Mouse (Mus musculus) embryonic facial prominence, embryonic 12.5 days (tissue): ENCODE results near the gene Morn4. TPM values are rescaled to one million over a fixed set of nuclear protein-coding genes. Genes with fewer than 3 reads are reported as not detected.

ENCODE experiments used
- ATAC-seq: fragments of 200-750 bp; cut with Nextera tagmentation; 2 replicates; pipeline ENCODE4 v1.8.0; 2017; ENCODE audit not compliant: insufficient number of reproducible peaks, insufficient read depth, low FRiP score, low TSS enrichment
- H3K27ac ChIP-seq: fragments of 300-500 bp; sonication (generic); 2 replicates; pipeline ENCODE4 v1.5.1; 2016; ENCODE audit warnings: mild to moderate bottlenecking
- H3K27me3 ChIP-seq: fragments of 300-500 bp; sonication (generic); 2 replicates; pipeline ENCODE4 v1.6.1; 2016; ENCODE audit warnings: mild to moderate bottlenecking, moderate library complexity
- H3K36me3 ChIP-seq: fragments of 300-500 bp; sonication (generic); 2 replicates; pipeline ENCODE4 v1.6.1; 2016; ENCODE audit warnings: mild to moderate bottlenecking
- H3K4me1 ChIP-seq: fragments of 300-500 bp; sonication (generic); 2 replicates; pipeline ENCODE4 v1.6.1; 2016
- H3K4me2 ChIP-seq: fragments of 300-500 bp; sonication (generic); replicated peaks from 2 replicates; pipeline ENCODE4 v1.6.1; 2016; ENCODE audit warnings: mild to moderate bottlenecking, moderate library complexity
- H3K4me3 ChIP-seq: fragments of 300-500 bp; sonication (generic); 2 replicates; pipeline ENCODE4 v1.5.1; 2016; ENCODE audit warnings: mild to moderate bottlenecking
- H3K9ac ChIP-seq: fragments of 300-500 bp; sonication (generic); 2 replicates; pipeline ENCODE4 v1.6.1; 2016; ENCODE audit warnings: mild to moderate bottlenecking, moderate library complexity
- H3K9me3 ChIP-seq: fragments of 300-500 bp; sonication (generic); 2 replicates; pipeline ENCODE4 v1.6.1; 2016; ENCODE audit warnings: mild to moderate bottlenecking, moderate library complexity
- WGBS: fragments of 180-500 bp; shearing (Covaris S2); methylation state at CpG from one replicate; pipeline ENCODE4 v1.1.7; 2016; 5-methylcytosine and 5-hydroxymethylcytosine counted together
- polyA plus RNA-seq: library from polyadenylated mRNA; unstranded; fragments of >200 nt; fragmentation: Nextera tagmentation; extraction: Ambion mirVana; gene quantifications from 2 replicates; pipeline ENCODE4 v1.2.1, GENCODE M21; 2016

Gene Morn4
- polyA plus RNA-seq, 1 experiment from 2014 or later: 42.8 TPM

GRCm38 (mm10) chr19:42058426-42058825, 27.7 kb downstream of the Morn4 start:
- H3K4me1 ChIP-seq: no peaks in the 10 kb centered on the region
- WGBS: 75% methylated on average over 7 of the region's 7 CpGs
- H3K27me3 ChIP-seq: no peaks in the 10 kb centered on the region
- H3K36me3 ChIP-seq: no peaks in the 10 kb centered on the region
- H3K27ac ChIP-seq: no peak overlapping the region
- H3K9ac ChIP-seq: no peak overlapping the region
- H3K9me3 ChIP-seq: no peaks in the 10 kb centered on the region
- no peak overlapping the region for H3K4me2 ChIP-seq
- ATAC-seq: no peak
- no peak overlapping the region for H3K4me3 ChIP-seq

- Histone ChIP-seq H3K4me1 (no peaks in the 10 kb centered on the region), H3K4me3 (no peak overlapping the region), H3K36me3 (no peaks in the 10 kb centered on the region), H3K9ac (no peak overlapping the region), H3K27me3 (no peaks in the 10 kb centered on the region), H3K9me3 (no peaks in the 10 kb centered on the region), H3K27ac (no peak overlapping the region), H3K4me2 (no peak overlapping the region)
- ATAC-seq: no peak
- 84% methylated on average over 6 of the region's 6 CpGs for WGBS
Measured at GRCm38 (mm10) chr19:42056719-42057409, 29.3 kb downstream of the Morn4 start.

GRCm38 (mm10) chr19:42055881-42056280, 30.3 kb downstream of the Morn4 start:
- no peak overlapping the region for H3K9ac ChIP-seq
- H3K27me3 ChIP-seq: no peaks in the 10 kb centered on the region
- H3K4me1 ChIP-seq: no peaks in the 10 kb centered on the region
- no peak overlapping the region for H3K4me3 ChIP-seq
- no peak overlapping the region for H3K27ac ChIP-seq
- H3K9me3 ChIP-seq: no peaks in the 10 kb centered on the region
- H3K36me3 ChIP-seq: no peaks in the 10 kb centered on the region
- no peak for ATAC-seq
- 87% methylated on average over 2 of the region's 2 CpGs for WGBS
- no peak overlapping the region for H3K4me2 ChIP-seq

GRCm38 (mm10) chr19:42054255-42054654, 31.9 kb downstream of the Morn4 start:
- no peak overlapping the region for H3K27ac ChIP-seq
- no peak overlapping the region for H3K9ac ChIP-seq
- 82% methylated on average over 6 of the region's 6 CpGs for WGBS
- no peaks in the 10 kb centered on the region for H3K4me1 ChIP-seq
- H3K4me3 ChIP-seq: no peak overlapping the region
- no peaks in the 10 kb centered on the region for H3K9me3 ChIP-seq
- H3K27me3 ChIP-seq: no peaks in the 10 kb centered on the region
- no peak for ATAC-seq
- H3K36me3 ChIP-seq: no peaks in the 10 kb centered on the region
- no peak overlapping the region for H3K4me2 ChIP-seq

GRCm38 (mm10) chr19:42051948-42052347, 34.2 kb downstream of the Morn4 start, which contains the start of gene 4933411K16Rik:
Gene 4933411K16Rik, plus strand, starts transcription at chr19:42052248.
- H3K27me3 ChIP-seq: no peaks in the 10 kb centered on the region
- ATAC-seq: no peak

GRCm38 (mm10) chr19:42051351-42051750, 34.8 kb downstream of the Morn4 start:
- Histone ChIP-seq H3K9me3 (no peaks in the 10 kb centered on the region), H3K27me3 (no peaks in the 10 kb centered on the region), H3K4me1 (no peaks in the 10 kb centered on the region), H3K36me3 (no peaks in the 10 kb centered on the region), H3K27ac (no peak overlapping the region), H3K9ac (no peak overlapping the region), H3K4me3 (no peak overlapping the region), H3K4me2 (no peak overlapping the region)
- no peak for ATAC-seq
- 81% methylated on average over 3 of the region's 3 CpGs for WGBS

More at GRCm38 (mm10) chr19:42051948-42052347, 34.2 kb downstream of the Morn4 start, which contains the start of gene 4933411K16Rik:
- no peak within 1 kb of the TSS for H3K27ac ChIP-seq
- H3K4me2 ChIP-seq: no peak within 1 kb of the TSS
- no peaks in the 10 kb centered on the region for H3K36me3 ChIP-seq
- H3K9me3 ChIP-seq: no peaks in the 10 kb centered on the region
- no peaks in the 10 kb centered on the region for H3K4me1 ChIP-seq
- WGBS: 67% methylated on average over 4 of the region's 4 CpGs
- no peak within 1 kb of the TSS for H3K9ac ChIP-seq
- no peak within 1 kb of the TSS for H3K4me3 ChIP-seq

GRCm38 (mm10) chr19:42050251-42050650, 35.9 kb downstream of the Morn4 start:
- H3K9ac ChIP-seq: no peak overlapping the region
- no peak overlapping the region for H3K4me3 ChIP-seq
- no peaks in the 10 kb centered on the region for H3K36me3 ChIP-seq
- no peaks in the 10 kb centered on the region for H3K27me3 ChIP-seq
- no peaks in the 10 kb centered on the region for H3K9me3 ChIP-seq
- H3K4me1 ChIP-seq: peaks cover 7% of the 10 kb centered on the region
- ATAC-seq: no peak
- no peak overlapping the region for H3K27ac ChIP-seq
- H3K4me2 ChIP-seq: no peak overlapping the region
- 94% methylated on average over 1 of the region's 1 CpGs for WGBS

GRCm38 (mm10) chr19:42045269-42046102, 40.7 kb downstream of the Morn4 start, which contains the start of gene Hoga1:
Gene Hoga1, plus strand, starts transcription at chr19:42045610.
- Histone ChIP-seq H3K4me3 (peak within 1 kb of the TSS; percentile 31), H3K9me3 (no peaks in the 10 kb centered on the region), H3K4me2 (peak within 1 kb of the TSS; percentile 48), H3K27me3 (no peaks in the 10 kb centered on the region), H3K27ac (no peak within 1 kb of the TSS), H3K9ac (0 out of 2 replicates have a peak within 1 kb of the TSS, but pooled peaks have one; percentile 15), H3K4me1 (peaks cover 7% of the 10 kb centered on the region), H3K36me3 (no peaks in the 10 kb centered on the region)
- peak; percentile 75; the same call in 1 of the 2 replicates for ATAC-seq
- 22% methylated on average over 23 of the region's 23 CpGs for WGBS

GRCm38 (mm10) chr19:42043988-42044387, 42.2 kb downstream of the Morn4 start:
- Histone ChIP-seq H3K36me3 (no peaks in the 10 kb centered on the region), H3K4me2 (no peak overlapping the region), H3K4me1 (peaks cover 7% of the 10 kb centered on the region), H3K27me3 (peaks cover 8% of the 10 kb centered on the region), H3K9me3 (no peaks in the 10 kb centered on the region), H3K9ac (no peak overlapping the region), H3K27ac (no peak overlapping the region), H3K4me3 (no peak overlapping the region)
- WGBS: 92% methylated on average over 6 of the region's 6 CpGs
- ATAC-seq: no peak

- 91% methylated on average over 12 of the region's 12 CpGs for WGBS
- Histone ChIP-seq H3K36me3 (peaks cover 9% of the 10 kb centered on the region; the same call in 1 of the 2 replicates), H3K9ac (no peak overlapping the region), H3K4me3 (no peak overlapping the region), H3K4me2 (no peak overlapping the region), H3K27ac (no peak overlapping the region), H3K4me1 (peaks cover 19% of the 10 kb centered on the region), H3K9me3 (no peaks in the 10 kb centered on the region), H3K27me3 (peaks cover 8% of the 10 kb centered on the region)
- no peak for ATAC-seq
Measured at GRCm38 (mm10) chr19:42038310-42038709, 47.8 kb downstream of the Morn4 start.

- ATAC-seq: no peak
- Histone ChIP-seq H3K9me3 (no peaks in the 10 kb centered on the region), H3K4me3 (no peak overlapping the region), H3K27ac (no peak overlapping the region), H3K4me2 (no peak overlapping the region), H3K4me1 (peaks cover 19% of the 10 kb centered on the region), H3K27me3 (peaks cover 8% of the 10 kb centered on the region), H3K9ac (no peak overlapping the region), H3K36me3 (peaks cover 9% of the 10 kb centered on the region; the same call in 1 of the 2 replicates)
- 73% methylated on average over 11 of the region's 11 CpGs for WGBS
Measured at GRCm38 (mm10) chr19:42037167-42037702, 48.9 kb downstream of the Morn4 start.
